Mouse (Mus musculus) ovary, postnatal 36 days (tissue): Measurements from ENCODE around the gene Thap12.

Experiments
- DNase-seq: peaks from one replicate; pipeline ENCODE4 v3.0.0; 2022; ENCODE audit warnings: low spot score, mixed read lengths

Thap12 gene

GRCm38 (mm10) chr7:98702283-98703240 lies at the start of gene Thap12:
TSS of gene Thap12 (plus strand) at chr7:98703103.
- DNase-seq = peak; percentile 99

GRCm38 (mm10) chr7:98655681-98656530 lies 47.0 kb upstream of the Thap12 start:
- DNase-seq = peak; percentile 77

GRCm38 (mm10) chr7:98656531-98657221 lies 46.2 kb upstream of the Thap12 start, which contains the start of gene Emsy:
TSS of gene Emsy (minus strand) at chr7:98656783.
- peak; percentile 90 for DNase-seq

DNA sequence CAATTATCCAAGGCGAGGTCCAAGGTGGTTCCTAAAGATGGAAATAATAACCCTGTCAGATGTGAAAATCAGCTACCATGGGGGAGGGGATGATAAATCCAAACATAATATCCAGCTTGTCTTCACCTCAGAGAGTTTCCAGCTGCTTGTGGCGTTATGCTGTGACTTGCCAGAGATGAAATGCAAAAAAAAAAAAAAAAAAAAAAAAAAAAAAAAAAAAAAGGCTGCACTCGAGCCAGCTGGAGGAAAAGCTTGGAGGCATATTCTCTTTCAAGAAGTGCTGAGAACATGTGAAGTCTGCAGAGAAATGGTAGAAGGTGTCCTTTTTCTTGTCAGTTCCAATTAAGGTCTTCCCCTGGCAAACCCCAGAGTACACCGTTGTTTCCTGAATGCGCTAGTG lies 37.7 kb upstream of the Thap12 start:
- no peak for DNase-seq

DNA sequence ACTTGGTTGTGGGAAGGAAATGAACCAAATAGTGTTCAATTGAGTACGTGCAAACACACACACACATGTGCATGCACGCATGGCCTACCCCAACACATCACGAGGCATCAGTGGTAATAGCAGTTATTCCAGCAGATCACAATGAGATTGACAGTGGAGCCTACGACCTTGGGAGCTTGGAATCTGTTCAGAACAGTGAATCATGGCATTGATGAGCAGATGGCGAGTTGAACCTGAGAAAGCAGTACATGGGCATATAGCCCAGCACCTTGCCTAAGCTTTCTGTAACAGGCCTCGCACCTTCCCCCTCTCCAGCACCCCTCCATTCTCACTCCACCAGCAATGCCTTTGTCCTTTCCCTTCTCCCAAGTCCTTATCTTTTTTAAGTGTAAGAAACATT lies 37.2 kb upstream of the Thap12 start:
- DNase-seq = no peak

DNA sequence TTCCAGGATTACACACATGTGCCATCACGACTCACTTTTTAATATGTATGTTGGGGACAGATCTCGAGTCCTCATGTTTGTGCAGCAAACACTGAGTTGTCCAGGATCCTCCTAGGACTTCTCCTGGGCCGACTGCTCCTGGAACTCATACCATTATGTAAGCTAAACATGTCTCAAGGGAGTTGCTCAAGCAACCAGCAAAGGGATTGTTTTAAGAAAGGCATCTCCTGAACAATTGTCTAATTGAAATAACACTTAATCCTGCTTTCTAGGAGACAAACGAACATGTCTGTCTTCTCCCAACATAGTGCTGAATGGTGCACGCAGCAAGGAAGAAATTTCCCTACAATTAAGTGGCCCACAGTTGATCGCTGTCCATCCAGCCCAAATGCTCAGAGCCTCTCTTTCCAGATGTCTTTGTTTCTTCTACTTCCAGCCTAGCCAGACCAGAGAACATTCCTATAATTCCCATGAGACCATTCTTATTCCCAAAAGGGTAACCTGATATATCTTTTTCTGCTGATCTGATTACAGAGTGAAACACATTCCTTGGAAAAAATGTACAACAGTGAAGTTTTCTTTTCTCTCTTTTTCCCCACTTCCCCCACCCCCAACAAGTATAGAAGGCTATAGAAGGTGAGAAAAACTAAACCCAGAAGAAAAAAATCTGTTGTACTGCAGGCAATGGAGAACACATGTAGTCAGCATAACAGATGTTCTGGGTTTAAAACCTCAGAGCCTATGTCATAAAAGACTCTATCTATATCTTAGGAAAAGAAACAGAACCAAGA lies 34.8 kb upstream of the Thap12 start:
- DNase-seq = no peak

GRCm38 (mm10) chr7:98670831-98671230 lies 32.1 kb upstream of the Thap12 start:
- no peak for DNase-seq

DNA sequence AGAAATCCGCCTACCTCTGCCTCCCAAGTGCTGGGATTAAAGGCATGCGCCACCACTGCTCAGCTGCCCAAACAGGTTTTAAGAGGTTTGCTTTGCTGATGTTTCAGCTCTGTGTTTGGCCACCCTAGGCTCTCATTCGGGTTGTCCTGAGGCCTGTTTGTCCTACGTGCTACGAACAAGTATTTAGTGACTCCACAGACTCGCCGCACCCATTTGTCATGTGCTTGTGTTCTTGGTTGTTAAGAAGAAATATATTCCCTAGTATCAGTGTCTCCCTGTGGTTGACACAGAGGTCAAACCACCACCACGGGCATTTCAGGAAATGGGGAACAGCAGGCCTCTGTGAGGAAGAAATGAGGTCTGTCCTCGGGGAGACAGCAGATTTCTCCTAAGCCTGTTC lies 31.5 kb upstream of the Thap12 start:
- no peak for DNase-seq

- no peak for DNase-seq
Measured at GRCm38 (mm10) chr7:98672241-98672955, 30.5 kb upstream of the Thap12 start.

DNA sequence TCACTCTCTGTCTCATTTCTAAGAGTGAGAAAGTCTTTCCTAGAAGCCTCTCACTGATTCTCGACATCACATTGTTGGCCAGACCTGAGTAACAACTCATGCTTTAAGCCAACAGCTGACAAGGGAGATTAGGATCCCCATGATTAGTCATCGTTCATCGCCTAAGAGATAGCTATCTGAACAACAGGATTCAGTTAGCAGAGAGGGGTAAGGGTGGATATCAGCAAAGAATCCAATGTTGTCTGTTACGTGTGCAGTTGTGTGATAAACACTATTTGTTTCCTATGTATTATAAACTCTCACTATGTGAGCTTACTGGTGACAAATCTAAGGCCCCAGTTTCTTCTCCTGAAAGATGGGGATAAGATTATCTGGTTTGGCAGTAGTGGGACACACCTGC lies 28.6 kb upstream of the Thap12 start:
- no peak for DNase-seq

DNA sequence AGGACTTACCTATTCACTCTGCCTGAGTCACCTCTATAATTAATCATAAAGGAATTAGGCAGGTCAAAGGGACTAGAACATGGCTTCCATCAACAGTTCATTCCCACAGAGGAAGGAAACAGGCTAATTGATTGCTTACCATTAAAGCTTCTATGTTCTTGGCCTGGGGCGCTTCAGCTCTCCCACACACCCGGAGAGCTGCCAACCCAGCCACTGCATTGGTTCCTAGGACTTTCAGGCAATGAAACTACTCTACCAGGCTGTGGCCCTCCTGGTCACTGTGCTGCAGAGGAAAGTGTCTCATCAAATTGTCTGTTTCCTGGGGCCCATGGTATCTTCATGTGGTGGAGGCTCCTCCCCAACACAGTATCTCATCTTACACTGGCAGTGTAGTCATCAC lies 25.4 kb upstream of the Thap12 start:
- no peak for DNase-seq

- no peak for DNase-seq
Measured at GRCm38 (mm10) chr7:98678441-98678840, 24.5 kb upstream of the Thap12 start.

DNA sequence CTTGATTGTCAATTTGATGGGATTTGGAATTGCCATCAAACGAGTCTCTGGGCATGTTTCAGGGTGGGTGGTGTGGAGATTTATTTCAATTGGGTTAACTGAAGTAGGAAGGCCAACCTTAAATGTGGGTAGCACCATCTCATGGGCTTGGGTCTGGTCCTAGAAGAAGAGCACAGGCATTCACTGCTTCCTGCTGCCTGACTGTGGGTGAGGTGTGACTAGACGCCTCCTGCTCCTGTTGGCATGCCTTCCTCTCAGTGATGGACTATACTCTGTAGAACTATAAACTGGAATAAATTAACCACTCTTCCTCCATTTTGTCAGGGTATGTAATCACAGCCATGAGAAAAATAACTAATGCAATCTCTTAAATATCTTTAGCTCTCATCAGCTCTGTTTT lies 22.2 kb upstream of the Thap12 start:
- DNase-seq = no peak

DNA sequence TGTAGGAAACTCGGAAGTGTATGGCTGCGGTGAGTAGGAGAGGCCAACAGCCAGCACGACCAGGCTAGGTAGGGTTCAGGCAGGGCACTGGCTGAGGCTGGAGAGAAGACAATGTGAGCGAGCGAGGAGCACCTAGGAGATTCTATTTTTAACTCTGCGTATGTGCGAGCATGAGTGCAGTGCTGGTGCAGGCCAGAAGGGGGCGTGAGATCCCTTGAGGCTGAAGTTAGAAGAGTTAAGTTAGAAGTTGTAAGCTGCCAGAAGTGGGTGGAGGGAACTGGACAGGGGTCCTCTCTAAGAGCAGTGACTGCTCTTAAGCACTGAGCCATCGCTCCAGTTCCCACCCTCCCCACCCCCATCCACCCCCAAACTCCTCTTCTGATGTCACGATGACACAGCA lies 20.1 kb upstream of the Thap12 start:
- no peak for DNase-seq

- no peak for DNase-seq
Measured at GRCm38 (mm10) chr7:98685895-98686294, 17.0 kb upstream of the Thap12 start.

DNA sequence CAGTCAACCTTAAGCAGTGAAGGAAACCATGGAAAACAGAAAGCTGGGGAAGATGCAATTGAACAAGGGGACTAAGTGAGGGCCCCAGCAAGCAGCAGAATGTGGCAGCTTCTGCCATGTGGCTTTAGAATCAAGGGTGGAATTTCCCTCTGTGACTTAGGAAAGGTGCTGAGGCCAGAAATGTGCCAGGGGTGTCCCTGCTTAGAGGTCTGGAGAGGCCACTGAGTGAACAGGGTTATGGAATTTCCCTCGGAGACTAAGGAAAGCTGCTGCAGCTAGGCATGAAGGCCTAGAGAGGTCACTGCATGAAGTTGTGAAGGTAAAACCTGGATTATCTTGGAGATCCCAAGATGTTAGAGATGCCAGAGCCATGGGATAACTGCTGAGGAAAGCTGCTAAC lies 12.8 kb upstream of the Thap12 start:
- no peak for DNase-seq

GRCm38 (mm10) chr7:98690831-98691230 lies 12.1 kb upstream of the Thap12 start:
- no peak for DNase-seq

GRCm38 (mm10) chr7:98692761-98693546 lies 9.9 kb upstream of the Thap12 start:
- DNase-seq = no peak

- DNase-seq = no peak
Measured at GRCm38 (mm10) chr7:98694046-98694445, 8.9 kb upstream of the Thap12 start.

DNA sequence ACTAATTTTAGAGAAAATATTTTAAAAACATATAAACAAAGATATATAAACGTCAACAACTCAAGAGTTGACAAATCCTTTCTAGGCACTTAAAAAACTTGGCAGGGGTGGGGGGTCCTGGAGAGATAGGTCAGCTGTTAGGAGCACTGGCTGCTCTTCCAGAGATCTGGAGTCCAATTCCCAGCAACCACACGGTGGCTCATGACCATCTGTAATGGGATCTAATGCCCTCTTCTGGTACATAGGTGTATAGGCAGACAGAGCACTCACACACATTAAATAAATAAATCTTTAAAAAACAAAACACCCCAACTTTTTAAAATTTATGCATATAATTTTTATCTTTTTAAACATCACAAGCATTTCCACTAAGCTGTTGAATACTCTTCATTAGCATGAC lies 5.4 kb upstream of the Thap12 start:
- DNase-seq = no peak
